Mouse (Mus musculus): ENCODE results near the gene Tssc4.

GRCm38 (mm10) chr7:143114773-143115172 lies 45.7 kb downstream of the Tssc4 start:
- TF ChIP-seq CTCF (IDR thresholded peaks at IDR 0.05) (peak; percentile 35), POLR2A (IDR thresholded peaks at IDR 0.05; ENCODE audit: insufficient read depth, low read depth, low read length) (no peak), EP300 (IDR thresholded peaks at IDR 0.05; ENCODE audit: insufficient read depth, low read depth, low read length) (no peak)

Measured in heart, adult 2 months (tissue).